Comparison of ENCODE assay signal across 8 mouse cellular contexts in the genomic region with DNA sequence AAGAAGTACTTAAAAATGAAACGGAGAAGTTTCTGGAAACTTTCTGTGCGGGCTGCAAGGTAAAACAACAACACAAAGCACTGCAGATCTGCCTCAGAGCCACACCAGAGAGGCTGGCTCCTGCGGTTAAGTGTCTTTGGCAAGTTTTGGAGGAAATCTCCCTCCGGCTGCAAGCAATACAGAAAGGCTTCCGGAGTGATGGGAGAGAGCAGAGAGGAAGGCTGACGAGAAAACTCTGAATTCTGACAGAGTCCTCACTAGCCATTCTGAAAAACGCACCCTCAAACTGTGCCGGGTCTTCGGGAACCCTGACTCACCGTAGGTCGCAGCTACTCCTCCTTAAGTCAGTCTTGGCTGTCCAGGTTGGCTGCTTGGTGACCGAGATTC. TPM values are rescaled to one million over a fixed set of nuclear protein-coding genes. Genes with fewer than 3 reads are reported as not detected.
DNase-seq lines count a peak whose midpoint lies in the region; ATAC-seq lines count a peak whose summit lies in the region.

No protein-coding gene starts in this region.

- H3K4me2 ChIP-seq in kidney, embryonic 15.5 days, result peak overlapping the region; percentile 85
- peak overlapping the region; percentile 64 for H3K4me2 ChIP-seq in midbrain, embryonic 13.5 days (replicated peaks)

- H3K9ac ChIP-seq in kidney, embryonic 15.5 days, result peak overlapping the region; percentile 38
- 0 out of 2 replicates have a peak overlapping the region, but pooled peaks have one; percentile 0 for H3K9ac ChIP-seq in midbrain, embryonic 13.5 days (replicated peaks)

- no peaks in the 10 kb centered on the region for H3K9me3 ChIP-seq in kidney, embryonic 15.5 days (replicated peaks)
- no peaks in the 10 kb centered on the region for H3K9me3 ChIP-seq in limb, embryonic 10.5 days (replicated peaks)
- no peaks in the 10 kb centered on the region for H3K9me3 ChIP-seq in midbrain, embryonic 13.5 days

- no peaks in the 10 kb centered on the region for H3K27me3 ChIP-seq in kidney, embryonic 15.5 days
- H3K27me3 ChIP-seq in limb, embryonic 10.5 days (ENCODE audit: low read depth, poor library complexity, severe bottlenecking), result no peaks in the 10 kb centered on the region
- H3K27me3 ChIP-seq in midbrain, embryonic 13.5 days, result peaks cover 6% of the 10 kb centered on the region; the same call in 1 of the 2 replicates

- ATAC-seq in kidney, embryonic 15.5 days (replicated peaks; ENCODE audit: low FRiP score), result no peak
- ATAC-seq in activated CD4-positive, CD25-positive, alpha-beta regulatory T cell, adult 4 months, result peak; percentile 25
- no peak for ATAC-seq in midbrain, embryonic 13.5 days

- 1% methylated on average over 12 of the region's 12 CpGs for WGBS in kidney, embryonic 15.5 days
- 3% methylated on average over 12 of the region's 12 CpGs for WGBS in limb, embryonic 10.5 days
- 7% methylated on average over 12 of the region's 12 CpGs for WGBS in midbrain, embryonic 13.5 days

- DNase-seq in kidney, adult 18-20 months, result no peak
- peak; percentile 13 for DNase-seq in forelimb bud, embryonic 11.5 days (ENCODE audit: low read depth, low spot score)
- DNase-seq in limb, embryonic 10.5 days (ENCODE audit: low spot score), result peak; percentile 48
- no peak for DNase-seq in layer of hippocampus, adult 11-12 months (ENCODE audit: low spot score)
- DNase-seq in left cerebral cortex, postnatal 25 days (ENCODE audit: low spot score in 2 of 2), result no peak

- peak overlapping the region; percentile 50 for H3K4me3 ChIP-seq in kidney, embryonic 15.5 days (replicated peaks)
- H3K4me3 ChIP-seq in limb, embryonic 10.5 days, result peak overlapping the region; percentile 55
- peak overlapping the region; percentile 35 for H3K4me3 ChIP-seq in midbrain, embryonic 13.5 days (replicated peaks)

- H3K4me1 ChIP-seq in kidney, embryonic 15.5 days, result peaks cover 9% of the 10 kb centered on the region
- peaks cover 15% of the 10 kb centered on the region for H3K4me1 ChIP-seq in limb, embryonic 10.5 days
- peaks cover 14% of the 10 kb centered on the region for H3K4me1 ChIP-seq in midbrain, embryonic 13.5 days (replicated peaks)

- no peaks in the 10 kb centered on the region for H3K36me3 ChIP-seq in kidney, embryonic 15.5 days
- H3K36me3 ChIP-seq in limb, embryonic 10.5 days, result no peaks in the 10 kb centered on the region
- no peaks in the 10 kb centered on the region for H3K36me3 ChIP-seq in midbrain, embryonic 13.5 days

- intact Hi-C loops in left cerebral cortex, postnatal 25 days (cut with DNase I), result no loop called here

- 0 out of 2 replicates have a peak overlapping the region, but pooled peaks have one; percentile 4 for H3K27ac ChIP-seq in kidney, embryonic 15.5 days
- peak overlapping the region; percentile 64 for H3K27ac ChIP-seq in limb, embryonic 10.5 days
- H3K27ac ChIP-seq in midbrain, embryonic 13.5 days, result no peak overlapping the region

RNA-seq across cellular contexts. Expression of a gene that starts 8.7 kb away (rescaled TPM):
- polyA plus RNA-seq in kidney, embryonic 15.5 days (2015; fragmentation: Nextera tagmentation; extraction: Ambion mirVana), result 24.9 and 27.8 TPM in 2 replicates
- polyA plus RNA-seq in activated CD4-positive, CD25-positive, alpha-beta regulatory T cell, adult 4 months (2017; shearing (Covaris generic)), result 10 to 100 TPM; 49.3 to 55.8 TPM
- 37.6 and 39.7 TPM in 2 replicates for polyA plus RNA-seq in limb, embryonic 10.5 days (2016; fragmentation: Nextera tagmentation; extraction: Ambion mirVana)
- polyA plus RNA-seq in midbrain, embryonic 13.5 days (2015; fragmentation: Nextera tagmentation; extraction: Ambion mirVana), result 21.9 and 22.4 TPM in 2 replicates
- total RNA-seq in left cerebral cortex, postnatal 25 days (2021), result 10 to 100 TPM; 52.0 to 57.7 TPM

Comparison
In these comparisons a context has a peak if more than half of its experiments do, and no peak if none do; other contexts are left out.
1. DNase-seq: peak in forelimb bud, embryonic 11.5 days (single experiment) and limb, embryonic 10.5 days (single experiment); none in kidney, adult 18-20 months (single experiment), layer of hippocampus, adult 11-12 months (single experiment) and left cerebral cortex, postnatal 25 days (0 of 2).
2. Peak in every context shown above with its lines, with median percentiles within 50 percentile points of each other: H3K4me3 ChIP-seq.